Mouse (Mus musculus): ENCODE measurements around the gene Pcyt2.
A peak's percentile ranks its signal among the peaks of the same experiment; 100 is the strongest.

Pcyt2 gene

GRCm38 (mm10) chr11:120617519-120618112 is at the start of gene Pcyt2:
Gene Pcyt2 (minus strand): TSS chr11:120617936.
- DNase-seq: peak; percentile 98

- DNase-seq: no peak
Measured at GRCm38 (mm10) chr11:120666617-120667016, 48.9 kb upstream of the Pcyt2 start.

GRCm38 (mm10) chr11:120665406-120665805 is 47.7 kb upstream of the Pcyt2 start:
- DNase-seq: peak in 1 of 2 experiments; percentile 20

GRCm38 (mm10) chr11:120663714-120664113 is 46.0 kb upstream of the Pcyt2 start:
- DNase-seq: no peak

GRCm38 (mm10) chr11:120662759-120663158 is 45.0 kb upstream of the Pcyt2 start:
- DNase-seq: peak; percentile 50 to 53

- DNase-seq: no peak
Measured at GRCm38 (mm10) chr11:120661076-120661460, 43.3 kb upstream of the Pcyt2 start, which contains the start of gene Notum. Gene Notum (minus strand): TSS chr11:120661175.

- peak; percentile 57 to 67 for DNase-seq
Measured at GRCm38 (mm10) chr11:120660301-120661075, 42.8 kb upstream of the Pcyt2 start.

- no peak for DNase-seq
Measured at GRCm38 (mm10) chr11:120659509-120660300, 42.0 kb upstream of the Pcyt2 start.

- DNase-seq: peak; percentile 84
Measured at GRCm38 (mm10) chr11:120658876-120659410, 41.2 kb upstream of the Pcyt2 start.

GRCm38 (mm10) chr11:120657301-120657700 is 39.6 kb upstream of the Pcyt2 start:
- no peak for DNase-seq

GRCm38 (mm10) chr11:120654741-120655140 is 37.0 kb upstream of the Pcyt2 start:
- no peak for DNase-seq

- DNase-seq: no peak
Measured at GRCm38 (mm10) chr11:120651872-120652271, 34.1 kb upstream of the Pcyt2 start.

GRCm38 (mm10) chr11:120648001-120648476 is 30.3 kb upstream of the Pcyt2 start, which contains the start of gene Myadml2:
Gene Myadml2 (minus strand): TSS chr11:120648158.
- peak; percentile 55 to 62 for DNase-seq

- no peak for DNase-seq
Measured at GRCm38 (mm10) chr11:120647047-120647830, 29.5 kb upstream of the Pcyt2 start.

- DNase-seq: peak; percentile 96 to 97
Measured at GRCm38 (mm10) chr11:120643601-120643987, 25.9 kb upstream of the Pcyt2 start, which contains the start of gene Pycr1. Gene Pycr1 (minus strand): TSS chr11:120643769.

GRCm38 (mm10) chr11:120642939-120643600 is 25.3 kb upstream of the Pcyt2 start:
- peak; percentile 49 to 58 for DNase-seq

GRCm38 (mm10) chr11:120641869-120642268 is 24.1 kb upstream of the Pcyt2 start:
- DNase-seq: no peak

- no peak for DNase-seq
Measured at GRCm38 (mm10) chr11:120641255-120641654, 23.5 kb upstream of the Pcyt2 start.

- DNase-seq: no peak
Measured at GRCm38 (mm10) chr11:120634810-120635209, 17.1 kb upstream of the Pcyt2 start.

GRCm38 (mm10) chr11:120633520-120634343 is 16.0 kb upstream of the Pcyt2 start, which contains the start of gene Mafg:
Gene Mafg (minus strand): TSS chr11:120633600.
- DNase-seq: peak; percentile 96

Data from cerebellum, postnatal 10 days (tissue).